Mouse (Mus musculus) midbrain, embryonic 14.5 days (tissue): ENCODE data around the gene Rab15. TPM values are rescaled to one million over a fixed set of nuclear protein-coding genes. Genes with fewer than 3 reads are reported as not detected.

ENCODE experiments used
- ATAC-seq: fragments of 200-750 bp; cut with Nextera tagmentation; 2 replicates; pipeline ENCODE4 v1.8.0; 2017; ENCODE audit warnings: moderate number of reproducible peaks, moderate library complexity; ENCODE audit not compliant: low FRiP score, low TSS enrichment
- DNase-seq: peaks from one replicate; pipeline ENCODE4 v3.0.0-alpha.2; 2015
- H3K27ac ChIP-seq: fragments of 300-500 bp; sonication (generic); replicated peaks from 2 replicates; pipeline ENCODE4 v1.5.1; 2014; ENCODE audit warnings: mild to moderate bottlenecking, low read depth, low read length, moderate library complexity
- H3K27me3 ChIP-seq: fragments of 300-500 bp; sonication (generic); 2 replicates; pipeline ENCODE4 v1.6.1; 2014; ENCODE audit warnings: low read length, control low read depth, mixed read lengths; ENCODE audit not compliant: control insufficient read depth, insufficient read depth
- H3K36me3 ChIP-seq: fragments of 300-500 bp; sonication (generic); 2 replicates; pipeline ENCODE4 v1.6.1; 2014; ENCODE audit warnings: low read length, control low read depth; ENCODE audit not compliant: control insufficient read depth, insufficient read depth
- H3K4me1 ChIP-seq: fragments of 300-500 bp; sonication (generic); 2 replicates; pipeline ENCODE4 v1.6.1; 2014; ENCODE audit warnings: mild to moderate bottlenecking, antibody characterized with exemption, low read length, control low read depth; ENCODE audit not compliant: control insufficient read depth, insufficient read depth
- H3K4me2 ChIP-seq: fragments of 300-500 bp; sonication (generic); 2 replicates; pipeline ENCODE4 v1.6.1; 2014; ENCODE audit warnings: mild to moderate bottlenecking, low read length, moderate library complexity
- H3K4me3 ChIP-seq: fragments of 300-500 bp; sonication (generic); replicated peaks from 2 replicates; pipeline ENCODE4 v1.5.1; 2014; ENCODE audit warnings: low read depth, low read length
- H3K9ac ChIP-seq: fragments of 300-500 bp; sonication (generic); replicated peaks from 2 replicates; pipeline ENCODE4 v1.6.1; 2014; ENCODE audit warnings: mild to moderate bottlenecking, low read length, moderate library complexity
- H3K9me3 ChIP-seq: fragments of 300-500 bp; sonication (generic); 2 replicates; pipeline ENCODE4 v1.6.1; 2016; ENCODE audit warnings: low read length, control low read depth, mixed read lengths; ENCODE audit not compliant: control insufficient read depth
- WGBS: fragments of 180-500 bp; shearing (Covaris S2); extraction: QIAGEN DNeasy Blood & Tissue Kit; methylation state at CpG from one replicate; pipeline ENCODE4 v1.1.7; 2014; 5-methylcytosine and 5-hydroxymethylcytosine counted together
- polyA plus RNA-seq: library from polyadenylated mRNA; unstranded; fragments of >200 nt; fragmentation: Nextera tagmentation; extraction: Ambion mirVana; gene quantifications from 2 replicates; pipeline ENCODE4 v1.2.1, GENCODE M21; 2014

Rab15 gene
- polyA plus RNA-seq, 1 experiment from 2014 or later: 25.4 TPM

GRCm38 (mm10) chr12:76813543-76813942 lies 9.2 kb downstream of the Rab15 start:
- ATAC-seq (no peak), DNase-seq (no peak)
- Histone ChIP-seq H3K27me3 (no peaks in the 10 kb centered on the region), H3K36me3 (no peaks in the 10 kb centered on the region), H3K4me2 (no peak overlapping the region), H3K4me1 (peaks cover 3% of the 10 kb centered on the region; the same call in 1 of the 2 replicates), H3K9ac (no peak overlapping the region), H3K9me3 (no peaks in the 10 kb centered on the region), H3K27ac (no peak overlapping the region), H3K4me3 (no peak overlapping the region)
- 84% methylated on average over 10 of the region's 10 CpGs for WGBS

- H3K27ac ChIP-seq: no peak overlapping the region
- no peaks in the 10 kb centered on the region for H3K9me3 ChIP-seq
- no peaks in the 10 kb centered on the region for H3K36me3 ChIP-seq
- H3K4me2 ChIP-seq: no peak overlapping the region
- ATAC-seq: no peak
- no peak overlapping the region for H3K9ac ChIP-seq
- no peak for DNase-seq
- no peaks in the 10 kb centered on the region for H3K27me3 ChIP-seq
- H3K4me1 ChIP-seq: no peaks in the 10 kb centered on the region
- WGBS: 89% methylated on average over 4 of the region's 4 CpGs
- H3K4me3 ChIP-seq: no peak overlapping the region
Observed at GRCm38 (mm10) chr12:76811006-76811405, 11.7 kb downstream of the Rab15 start.

- Histone ChIP-seq H3K27me3 (no peaks in the 10 kb centered on the region), H3K9ac (no peak overlapping the region), H3K9me3 (no peaks in the 10 kb centered on the region), H3K4me2 (no peak overlapping the region), H3K4me3 (no peak overlapping the region), H3K36me3 (no peaks in the 10 kb centered on the region), H3K27ac (no peak overlapping the region), H3K4me1 (no peaks in the 10 kb centered on the region)
- DNase-seq: no peak
- no peak for ATAC-seq
- WGBS: 92% methylated on average over 5 of the region's 5 CpGs
Observed at GRCm38 (mm10) chr12:76810491-76810890, 12.2 kb downstream of the Rab15 start.

GRCm38 (mm10) chr12:76807796-76808195 lies 14.9 kb downstream of the Rab15 start:
- no peak overlapping the region for H3K4me3 ChIP-seq
- no peak overlapping the region for H3K9ac ChIP-seq
- H3K27me3 ChIP-seq: no peaks in the 10 kb centered on the region
- no peaks in the 10 kb centered on the region for H3K9me3 ChIP-seq
- H3K36me3 ChIP-seq: no peaks in the 10 kb centered on the region
- no peak overlapping the region for H3K4me2 ChIP-seq
- 89% methylated on average over 10 of the region's 10 CpGs for WGBS
- H3K4me1 ChIP-seq: no peaks in the 10 kb centered on the region
- ATAC-seq (no peak), DNase-seq (no peak)
- H3K27ac ChIP-seq: no peak overlapping the region

GRCm38 (mm10) chr12:76805056-76805811 lies 17.5 kb downstream of the Rab15 start:
- Histone ChIP-seq H3K4me2 (no peak overlapping the region), H3K27me3 (no peaks in the 10 kb centered on the region), H3K9me3 (no peaks in the 10 kb centered on the region), H3K4me1 (no peaks in the 10 kb centered on the region), H3K27ac (no peak overlapping the region), H3K9ac (no peak overlapping the region), H3K36me3 (no peaks in the 10 kb centered on the region), H3K4me3 (no peak overlapping the region)
- 90% methylated on average over 10 of the region's 10 CpGs for WGBS
- DNase-seq: no peak
- ATAC-seq: no peak

GRCm38 (mm10) chr12:76803700-76804252 lies 18.9 kb downstream of the Rab15 start:
- ATAC-seq: no peak
- Histone ChIP-seq H3K9ac (no peak overlapping the region), H3K9me3 (no peaks in the 10 kb centered on the region), H3K27me3 (no peaks in the 10 kb centered on the region), H3K27ac (no peak overlapping the region), H3K4me2 (no peak overlapping the region), H3K4me3 (no peak overlapping the region), H3K36me3 (peaks cover 5% of the 10 kb centered on the region; the same call in 1 of the 2 replicates), H3K4me1 (no peaks in the 10 kb centered on the region)
- 53% methylated on average over 7 of the region's 7 CpGs for WGBS
- peak; percentile 70 for DNase-seq

- no peak overlapping the region for H3K4me2 ChIP-seq
- DNase-seq (no peak), ATAC-seq (no peak)
- H3K27ac ChIP-seq: no peak overlapping the region
- H3K4me3 ChIP-seq: no peak overlapping the region
- H3K36me3 ChIP-seq: peaks cover 5% of the 10 kb centered on the region; the same call in 1 of the 2 replicates
- no peaks in the 10 kb centered on the region for H3K4me1 ChIP-seq
- 92% methylated on average over 10 of the region's 10 CpGs for WGBS
- no peak overlapping the region for H3K9ac ChIP-seq
- H3K9me3 ChIP-seq: no peaks in the 10 kb centered on the region
- no peaks in the 10 kb centered on the region for H3K27me3 ChIP-seq
Observed at GRCm38 (mm10) chr12:76803028-76803427, 19.7 kb downstream of the Rab15 start.

GRCm38 (mm10) chr12:76798008-76798720 lies 24.5 kb downstream of the Rab15 start:
- ATAC-seq: no peak
- H3K4me3 ChIP-seq: no peak overlapping the region
- 46% methylated on average over 5 of the region's 5 CpGs for WGBS

More at GRCm38 (mm10) chr12:76798008-76798720, 24.5 kb downstream of the Rab15 start:
- Histone ChIP-seq H3K4me1 (no peaks in the 10 kb centered on the region), H3K9me3 (no peaks in the 10 kb centered on the region), H3K9ac (no peak overlapping the region), H3K27ac (no peak overlapping the region), H3K4me2 (no peak overlapping the region), H3K36me3 (peaks cover 5% of the 10 kb centered on the region; the same call in 1 of the 2 replicates), H3K27me3 (no peaks in the 10 kb centered on the region)
- no peak for DNase-seq
